Mouse (Mus musculus): ENCODE measurements around the gene Rabif. TPM values are rescaled to one million over a fixed set of nuclear protein-coding genes. Genes with fewer than 3 reads are reported as not detected.

Gene Rabif
- polyA plus RNA-seq, 1 experiment from 2014 or later, result 52.0 TPM

GRCm38 (mm10) chr1:134500916-134501315 lies 6.5 kb downstream of the Rabif start:
- Histone ChIP-seq H3K4me2 (ENCODE audit: low read depth) (no peak overlapping the region), H3K27ac (ENCODE audit: low read depth, low read length) (no peak overlapping the region), H3K9me3 (ENCODE audit: control insufficient read depth, low read length) (no peaks in the 10 kb centered on the region), H3K9ac (ENCODE audit: low read length) (no peak overlapping the region), H3K4me3 (ENCODE audit: low read depth, low read length) (no peak overlapping the region), H3K4me1 (ENCODE audit: control insufficient read depth, insufficient read depth, low read length) (no peaks in the 10 kb centered on the region), H3K36me3 (ENCODE audit: control insufficient read depth, insufficient read depth, low read length) (peaks cover 3% of the 10 kb centered on the region), H3K27me3 (ENCODE audit: control insufficient read depth, insufficient read depth, low read length) (no peaks in the 10 kb centered on the region)
- DNase-seq (ENCODE audit: low spot score) (no peak), ATAC-seq (ENCODE audit: insufficient read depth, low FRiP score, low TSS enrichment) (no peak)
- 94% methylated on average over 1 of the region's 1 CpGs for WGBS

GRCm38 (mm10) chr1:134506201-134506600 lies 11.8 kb downstream of the Rabif start:
- Histone ChIP-seq H3K9me3 (ENCODE audit: control insufficient read depth, low read length) (no peaks in the 10 kb centered on the region), H3K27me3 (ENCODE audit: control insufficient read depth, insufficient read depth, low read length) (no peaks in the 10 kb centered on the region), H3K9ac (ENCODE audit: low read length) (no peak overlapping the region), H3K36me3 (ENCODE audit: control insufficient read depth, insufficient read depth, low read length) (peaks cover 8% of the 10 kb centered on the region), H3K27ac (ENCODE audit: low read depth, low read length) (no peak overlapping the region), H3K4me1 (ENCODE audit: control insufficient read depth, insufficient read depth, low read length) (no peaks in the 10 kb centered on the region), H3K4me2 (ENCODE audit: low read depth) (no peak overlapping the region), H3K4me3 (ENCODE audit: low read depth, low read length) (no peak overlapping the region)
- no peak for ATAC-seq (ENCODE audit: insufficient read depth, low FRiP score, low TSS enrichment)
- WGBS, result 91% methylated on average over 8 of the region's 8 CpGs
- DNase-seq (ENCODE audit: low spot score), result no peak

- no peak for ATAC-seq (ENCODE audit: insufficient read depth, low FRiP score, low TSS enrichment)
- WGBS, result 37% methylated on average over 7 of the region's 7 CpGs
- Histone ChIP-seq H3K4me2 (ENCODE audit: low read depth) (no peak overlapping the region), H3K27me3 (ENCODE audit: control insufficient read depth, insufficient read depth, low read length) (peaks cover 15% of the 10 kb centered on the region), H3K9ac (ENCODE audit: low read length) (no peak overlapping the region), H3K27ac (ENCODE audit: low read depth, low read length) (no peak overlapping the region), H3K4me3 (ENCODE audit: low read depth, low read length) (no peak overlapping the region), H3K9me3 (ENCODE audit: control insufficient read depth, low read length) (no peaks in the 10 kb centered on the region), H3K4me1 (ENCODE audit: control insufficient read depth, insufficient read depth, low read length) (peaks cover 5% of the 10 kb centered on the region; the same call in 1 of the 2 replicates), H3K36me3 (ENCODE audit: control insufficient read depth, insufficient read depth, low read length) (peaks cover 8% of the 10 kb centered on the region)
- no peak for DNase-seq (ENCODE audit: low spot score)
Observed at GRCm38 (mm10) chr1:134510018-134510417, 15.6 kb downstream of the Rabif start.

- Histone ChIP-seq H3K9me3 (ENCODE audit: control insufficient read depth, low read length) (no peaks in the 10 kb centered on the region), H3K4me2 (ENCODE audit: low read depth) (no peak overlapping the region), H3K4me3 (ENCODE audit: low read depth, low read length) (no peak overlapping the region), H3K9ac (ENCODE audit: low read length) (no peak overlapping the region), H3K36me3 (ENCODE audit: control insufficient read depth, insufficient read depth, low read length) (no peaks in the 10 kb centered on the region), H3K4me1 (ENCODE audit: control insufficient read depth, insufficient read depth, low read length) (peaks cover 9% of the 10 kb centered on the region), H3K27ac (ENCODE audit: low read depth, low read length) (no peak overlapping the region), H3K27me3 (ENCODE audit: control insufficient read depth, insufficient read depth, low read length) (peaks cover 15% of the 10 kb centered on the region)
- ATAC-seq (ENCODE audit: insufficient read depth, low FRiP score, low TSS enrichment) (no peak), DNase-seq (ENCODE audit: low spot score) (no peak)
- WGBS, result 79% methylated on average over 4 of the region's 4 CpGs
Observed at GRCm38 (mm10) chr1:134512183-134512582, 17.7 kb downstream of the Rabif start.

- Histone ChIP-seq H3K4me2 (ENCODE audit: low read depth) (no peak overlapping the region), H3K9me3 (ENCODE audit: control insufficient read depth, low read length) (no peaks in the 10 kb centered on the region), H3K4me1 (ENCODE audit: control insufficient read depth, insufficient read depth, low read length) (peaks cover 9% of the 10 kb centered on the region), H3K27ac (ENCODE audit: low read depth, low read length) (no peak overlapping the region), H3K36me3 (ENCODE audit: control insufficient read depth, insufficient read depth, low read length) (no peaks in the 10 kb centered on the region), H3K27me3 (ENCODE audit: control insufficient read depth, insufficient read depth, low read length) (peaks cover 15% of the 10 kb centered on the region), H3K4me3 (ENCODE audit: low read depth, low read length) (no peak overlapping the region), H3K9ac (ENCODE audit: low read length) (no peak overlapping the region)
- DNase-seq (ENCODE audit: low spot score) (no peak), ATAC-seq (ENCODE audit: insufficient read depth, low FRiP score, low TSS enrichment) (no peak)
- 51% methylated on average over 6 of the region's 6 CpGs for WGBS
Observed at GRCm38 (mm10) chr1:134512584-134512983, 18.1 kb downstream of the Rabif start.

GRCm38 (mm10) chr1:134513312-134513860 lies 18.9 kb downstream of the Rabif start:
- no peak overlapping the region for H3K27ac ChIP-seq (ENCODE audit: low read depth, low read length)
- 2% methylated on average over 38 of the region's 38 CpGs for WGBS
- H3K27me3 ChIP-seq (ENCODE audit: control insufficient read depth, insufficient read depth, low read length), result peaks cover 15% of the 10 kb centered on the region
- peak overlapping the region; percentile 31 for H3K4me3 ChIP-seq (ENCODE audit: low read depth, low read length)
- H3K36me3 ChIP-seq (ENCODE audit: control insufficient read depth, insufficient read depth, low read length), result no peaks in the 10 kb centered on the region
- no peaks in the 10 kb centered on the region for H3K9me3 ChIP-seq (ENCODE audit: control insufficient read depth, low read length)
- ATAC-seq (ENCODE audit: insufficient read depth, low FRiP score, low TSS enrichment), result no peak
- H3K9ac ChIP-seq (ENCODE audit: low read length), result peak overlapping the region; percentile 50
- peaks cover 9% of the 10 kb centered on the region for H3K4me1 ChIP-seq (ENCODE audit: control insufficient read depth, insufficient read depth, low read length)
- H3K4me2 ChIP-seq (ENCODE audit: low read depth), result peak overlapping the region; percentile 69
- DNase-seq (ENCODE audit: low spot score), result peak; percentile 51

GRCm38 (mm10) chr1:134513876-134514590 lies 19.6 kb downstream of the Rabif start:
- H3K27ac ChIP-seq (ENCODE audit: low read depth, low read length), result no peak overlapping the region
- DNase-seq (ENCODE audit: low spot score), result no peak
- no peaks in the 10 kb centered on the region for H3K36me3 ChIP-seq (ENCODE audit: control insufficient read depth, insufficient read depth, low read length)
- peak overlapping the region; percentile 69 for H3K4me2 ChIP-seq (ENCODE audit: low read depth)
- H3K9ac ChIP-seq (ENCODE audit: low read length), result no peak overlapping the region
- ATAC-seq (ENCODE audit: insufficient read depth, low FRiP score, low TSS enrichment), result no peak
- WGBS, result 47% methylated on average over 16 of the region's 16 CpGs
- H3K4me1 ChIP-seq (ENCODE audit: control insufficient read depth, insufficient read depth, low read length), result peaks cover 9% of the 10 kb centered on the region
- H3K27me3 ChIP-seq (ENCODE audit: control insufficient read depth, insufficient read depth, low read length), result peaks cover 15% of the 10 kb centered on the region
- peak overlapping the region; percentile 31 for H3K4me3 ChIP-seq (ENCODE audit: low read depth, low read length)
- no peaks in the 10 kb centered on the region for H3K9me3 ChIP-seq (ENCODE audit: control insufficient read depth, low read length)

- Histone ChIP-seq H3K4me2 (ENCODE audit: low read depth) (no peak overlapping the region), H3K4me3 (ENCODE audit: low read depth, low read length) (no peak overlapping the region), H3K9ac (ENCODE audit: low read length) (no peak overlapping the region), H3K9me3 (ENCODE audit: control insufficient read depth, low read length) (no peaks in the 10 kb centered on the region), H3K4me1 (ENCODE audit: control insufficient read depth, insufficient read depth, low read length) (peaks cover 9% of the 10 kb centered on the region), H3K27ac (ENCODE audit: low read depth, low read length) (no peak overlapping the region), H3K27me3 (ENCODE audit: control insufficient read depth, insufficient read depth, low read length) (peaks cover 15% of the 10 kb centered on the region), H3K36me3 (ENCODE audit: control insufficient read depth, insufficient read depth, low read length) (no peaks in the 10 kb centered on the region)
- WGBS, result 68% methylated on average over 2 of the region's 2 CpGs
- ATAC-seq (ENCODE audit: insufficient read depth, low FRiP score, low TSS enrichment), result no peak
- no peak for DNase-seq (ENCODE audit: low spot score)
Observed at GRCm38 (mm10) chr1:134515891-134516290, 21.4 kb downstream of the Rabif start.
